Mouse (Mus musculus) CD4-positive, CD25-positive, alpha-beta regulatory T cell, adult 2 months (primary cell): ENCODE results near the gene Gm21083.
"Not testable (repeated sequence)": the region's sequence is repeated elsewhere in the genome, so short reads cannot be mapped to it uniquely, and the experiment has no call there.

Experiments
- DNase-seq: peaks from one replicate; pipeline ENCODE4 v3.0.0-alpha.2; 2012; ENCODE audit warnings: low read depth, low spot score

The Gm21083 gene

GRCm38 (mm10) chr5:15577033-15577432 is at the start of gene Gm21083:
TSS of gene Gm21083 (plus strand) at chr5:15577333.
- DNase-seq, result not testable (repeated sequence)

GRCm38 (mm10) chr5:15529122-15529521 is 48.0 kb upstream of the Gm21083 start, which contains the start of gene Gm21190:
TSS of gene Gm21190 (minus strand) at chr5:15529222.
- DNase-seq, result not testable (repeated sequence)

- not testable (repeated sequence) for DNase-seq
These were observed 28.5 kb upstream of the Gm21083 start for GRCm38 (mm10) chr5:15548642-15549041.

- DNase-seq, result peak; percentile 7
These were observed 28.0 kb upstream of the Gm21083 start for GRCm38 (mm10) chr5:15549134-15549533.

- not testable (repeated sequence) for DNase-seq
These were observed 27.5 kb upstream of the Gm21083 start for GRCm38 (mm10) chr5:15549606-15550005.

- not testable (repeated sequence) for DNase-seq
These were observed 18.5 kb upstream of the Gm21083 start for GRCm38 (mm10) chr5:15558654-15559053.

GRCm38 (mm10) chr5:15561425-15562264 is 15.5 kb upstream of the Gm21083 start:
- peak; percentile 1 for DNase-seq

GRCm38 (mm10) chr5:15573735-15574134 is 3.4 kb upstream of the Gm21083 start:
- not testable (repeated sequence) for DNase-seq

GRCm38 (mm10) chr5:15586351-15586750 is 9.2 kb downstream of the Gm21083 start:
- DNase-seq, result not testable (repeated sequence)

GRCm38 (mm10) chr5:15588291-15588690 is 11.2 kb downstream of the Gm21083 start:
- DNase-seq, result peak; percentile 21

GRCm38 (mm10) chr5:15590635-15591034 is 13.5 kb downstream of the Gm21083 start:
- DNase-seq, result not testable (repeated sequence)

GRCm38 (mm10) chr5:15591577-15591976 is 14.4 kb downstream of the Gm21083 start:
- DNase-seq, result not testable (repeated sequence)

GRCm38 (mm10) chr5:15598831-15599230 is 21.7 kb downstream of the Gm21083 start:
- DNase-seq, result not testable (repeated sequence)

- DNase-seq, result not testable (repeated sequence)
These were observed 23.2 kb downstream of the Gm21083 start for GRCm38 (mm10) chr5:15600342-15600741.

- DNase-seq, result not testable (repeated sequence)
These were observed 24.3 kb downstream of the Gm21083 start for GRCm38 (mm10) chr5:15601481-15601880.

GRCm38 (mm10) chr5:15601960-15602359 is 24.8 kb downstream of the Gm21083 start:
- not testable (repeated sequence) for DNase-seq

- DNase-seq, result not testable (repeated sequence)
These were observed 25.4 kb downstream of the Gm21083 start for GRCm38 (mm10) chr5:15602424-15602947.

- DNase-seq, result not testable (repeated sequence)
These were observed 25.9 kb downstream of the Gm21083 start for GRCm38 (mm10) chr5:15603008-15603407.

GRCm38 (mm10) chr5:15603585-15603984 is 26.5 kb downstream of the Gm21083 start:
- not testable (repeated sequence) for DNase-seq

- not testable (repeated sequence) for DNase-seq
These were observed 29.5 kb downstream of the Gm21083 start for GRCm38 (mm10) chr5:15606677-15607076.

- DNase-seq, result not testable (repeated sequence)
These were observed 33.6 kb downstream of the Gm21083 start for GRCm38 (mm10) chr5:15610695-15611094.

- DNase-seq, result not testable (repeated sequence)
These were observed 39.1 kb downstream of the Gm21083 start for GRCm38 (mm10) chr5:15616195-15616594.

GRCm38 (mm10) chr5:15618764-15619163 is 41.6 kb downstream of the Gm21083 start, which contains the start of gene Speer4d:
TSS of gene Speer4d (plus strand) at chr5:15619064.
- DNase-seq, result not testable (repeated sequence)
